Mouse (Mus musculus) retina, postnatal 1 day (tissue): ENCODE measurements around the gene Gm11938.
A peak's percentile ranks its signal among the peaks of the same experiment; 100 is the strongest.
"Not testable (repeated sequence)": the region's sequence is repeated elsewhere in the genome, so short reads cannot be mapped to it uniquely, and the experiment has no call there.

Source experiments
- DNase-seq: peaks from one replicate; pipeline ENCODE4 v3.0.0-alpha.2; 2012

Gm11938 gene

GRCm38 (mm10) chr11:99603208-99603607 is at the start of gene Gm11938:
Gene Gm11938, minus strand, starts transcription at chr11:99603308.
- not testable (repeated sequence) for DNase-seq

- no peak for DNase-seq
Observed at GRCm38 (mm10) chr11:99650136-99650535, 47.0 kb upstream of the Gm11938 start, which contains the start of gene Gm11555. Gene Gm11555, minus strand, starts transcription at chr11:99650236.

GRCm38 (mm10) chr11:99646444-99646843 is 43.3 kb upstream of the Gm11938 start:
- no peak for DNase-seq

- no peak for DNase-seq
Observed at GRCm38 (mm10) chr11:99644351-99644750, 41.2 kb upstream of the Gm11938 start.

GRCm38 (mm10) chr11:99643635-99644139 is 40.6 kb upstream of the Gm11938 start, which contains the start of gene Krtap4-7:
Gene Krtap4-7, minus strand, starts transcription at chr11:99644089.
- DNase-seq: not testable (repeated sequence)

GRCm38 (mm10) chr11:99640926-99641325 is 37.8 kb upstream of the Gm11938 start:
- no peak for DNase-seq

DNA sequence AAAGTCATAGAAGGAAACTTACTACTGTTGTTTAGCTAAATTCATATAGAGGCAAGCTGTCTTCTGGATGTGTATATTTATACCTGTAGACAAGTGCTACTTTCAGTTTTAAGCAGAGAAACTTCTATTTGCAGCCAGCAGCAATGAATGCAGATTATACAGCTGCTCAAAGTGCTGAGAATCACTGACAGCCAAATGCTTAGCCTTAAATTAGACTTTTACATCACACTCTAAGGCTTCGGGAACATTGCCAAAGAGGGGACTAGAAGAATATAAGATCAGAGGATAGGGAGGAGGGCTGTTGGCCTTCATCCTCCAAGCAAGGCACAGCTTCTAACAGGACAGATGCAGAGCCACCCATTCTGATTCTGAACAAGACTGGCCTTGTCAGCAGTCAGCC is 34.0 kb upstream of the Gm11938 start:
- DNase-seq: no peak

GRCm38 (mm10) chr11:99634653-99635134 is 31.6 kb upstream of the Gm11938 start, which contains the start of gene Krtap4-2:
Gene Krtap4-2, minus strand, starts transcription at chr11:99635084.
- DNase-seq: no peak

DNA sequence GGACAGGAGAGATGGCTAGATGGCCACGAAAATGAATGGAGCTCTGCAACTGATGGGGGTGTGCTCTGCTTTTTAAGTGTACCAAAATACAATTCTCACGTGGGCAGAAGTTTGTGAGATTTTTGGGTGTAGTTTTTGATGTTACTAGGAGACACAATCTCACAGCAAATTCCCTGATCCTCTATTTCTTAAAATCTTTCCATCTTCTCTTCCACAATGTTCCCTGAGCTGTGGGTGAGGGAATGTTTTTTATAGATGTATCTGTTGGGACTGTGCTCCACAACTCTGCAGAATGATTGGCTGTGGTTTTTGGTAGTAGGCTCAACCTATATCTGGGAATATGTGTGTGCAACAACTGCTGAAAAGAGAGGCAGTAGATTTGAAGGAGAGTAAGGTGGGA is 30.2 kb upstream of the Gm11938 start:
- DNase-seq: no peak

DNA sequence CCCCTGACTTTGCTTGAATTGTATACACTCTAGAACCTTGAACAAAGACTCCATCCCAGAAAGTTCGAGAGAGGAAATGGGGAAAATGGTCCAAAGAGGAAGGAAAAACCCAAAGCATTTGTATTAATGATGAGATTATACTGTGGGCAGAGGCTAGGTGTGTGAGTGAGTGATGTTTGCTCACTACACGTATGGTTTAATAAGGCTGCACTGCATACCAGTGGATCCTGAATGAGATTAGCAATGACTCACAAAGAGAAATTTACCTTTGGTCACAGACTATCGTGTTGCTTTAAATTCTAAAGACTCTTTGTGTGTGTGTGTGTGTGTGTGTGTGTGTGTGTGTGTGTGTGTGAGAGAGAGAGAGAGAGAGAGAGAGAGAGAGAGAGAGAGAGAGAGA is 27.8 kb upstream of the Gm11938 start:
- DNase-seq: no peak

DNA sequence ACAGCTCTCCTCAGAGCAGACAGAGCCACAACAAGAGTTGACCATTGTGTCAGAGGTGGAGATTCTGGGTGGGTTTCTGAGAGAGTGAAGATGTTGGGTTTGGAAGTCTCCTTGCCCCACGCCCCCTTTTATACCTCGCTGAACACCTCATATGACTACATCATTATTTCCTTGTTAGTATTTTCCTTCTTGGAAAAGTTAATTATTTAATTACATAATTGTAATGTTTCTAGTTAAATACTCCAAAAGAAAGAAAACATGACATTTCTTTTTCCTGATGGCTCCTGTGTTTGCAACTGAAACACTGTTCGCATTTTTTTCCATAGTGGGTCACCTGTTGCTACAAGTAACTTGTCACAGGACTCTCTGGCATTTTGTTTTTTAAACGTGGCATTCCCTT is 25.0 kb upstream of the Gm11938 start, which contains the start of gene Krtap4-1:
TSS of gene Krtap4-1 (minus strand) at position 101 of the 400 bp plus-strand sequence.
- DNase-seq: no peak

DNA sequence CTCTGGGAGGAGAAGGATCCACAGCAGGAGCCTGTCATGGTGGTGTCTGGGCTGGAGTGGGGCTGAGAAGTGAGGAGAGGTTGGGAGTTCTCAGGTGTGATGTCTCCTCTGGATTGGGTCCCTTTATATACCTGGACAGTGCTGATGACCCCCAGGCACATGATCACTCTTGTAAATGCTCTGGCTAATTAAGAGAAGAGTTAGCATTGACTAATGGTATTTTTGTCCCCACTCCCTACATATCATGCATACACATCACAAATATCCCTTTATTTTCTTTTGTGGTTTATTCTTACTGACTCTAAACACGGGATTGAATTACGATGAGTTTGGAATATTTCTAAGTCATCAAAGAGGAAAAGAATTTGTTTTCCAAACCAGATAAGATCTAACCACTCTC is 17.2 kb upstream of the Gm11938 start, which contains the start of gene Gm11562:
TSS of gene Gm11562 (minus strand) at position 101 of the 400 bp plus-strand sequence.
- DNase-seq: no peak

DNA sequence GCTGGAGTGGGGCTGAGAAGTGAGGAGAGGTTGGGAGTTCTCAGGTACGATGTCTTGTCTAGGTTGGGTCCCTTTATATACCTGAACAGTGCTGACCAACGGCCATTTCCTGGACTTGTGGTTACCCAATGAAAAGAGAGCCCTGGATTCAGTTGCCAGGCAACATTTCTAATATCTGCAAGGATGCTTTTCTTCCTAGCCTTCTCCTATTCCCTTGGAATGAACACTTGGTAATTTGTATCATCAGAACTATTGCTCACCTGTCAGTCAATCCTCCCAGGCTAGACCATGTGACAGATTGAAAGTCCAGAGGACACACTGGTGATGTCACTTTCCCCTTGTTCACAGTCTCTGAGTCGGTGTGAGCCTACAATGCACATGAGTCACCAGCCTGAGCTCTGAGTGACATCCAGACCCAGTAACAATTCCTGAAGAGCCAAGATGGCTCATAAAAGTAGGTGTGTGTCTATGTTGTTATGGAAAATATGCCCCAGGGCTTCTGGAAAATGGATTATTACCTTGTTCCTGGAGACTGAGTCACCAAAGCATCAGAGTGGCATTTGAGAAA is 11.8 kb upstream of the Gm11938 start, which contains the start of gene Krtap2-4:
TSS of gene Krtap2-4 (minus strand) at position 51 of the 568 bp plus-strand sequence.
- DNase-seq: no peak

DNA sequence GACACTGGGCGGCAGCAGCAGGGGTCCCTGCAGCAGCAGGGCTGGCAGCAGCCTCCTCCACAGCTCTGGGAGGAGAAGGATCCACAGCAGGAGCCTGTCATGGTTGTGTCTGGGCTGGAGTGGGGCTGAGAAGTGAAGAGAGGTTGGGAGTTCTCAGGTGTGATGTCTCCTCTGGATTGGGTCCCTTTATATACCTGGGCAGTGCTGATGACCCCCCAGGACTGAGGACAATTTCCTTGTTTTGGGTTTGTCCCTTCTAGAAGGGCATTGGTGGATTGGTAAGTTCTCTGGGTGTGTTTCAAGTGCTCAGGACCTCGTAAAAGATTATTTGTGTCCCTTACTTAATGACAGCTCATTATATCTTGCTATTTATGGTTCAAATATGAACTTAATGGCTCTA is 7.0 kb upstream of the Gm11938 start, which contains the start of gene Gm11937:
TSS of gene Gm11937 (minus strand) at position 101 of the 400 bp plus-strand sequence.
- not testable (repeated sequence) for DNase-seq

GRCm38 (mm10) chr11:99609126-99609525 is 6.0 kb upstream of the Gm11938 start:
- DNase-seq: no peak

- not testable (repeated sequence) for DNase-seq
Observed at GRCm38 (mm10) chr11:99597742-99598141, 5.4 kb downstream of the Gm11938 start, which contains the start of gene Krtap9-3. Gene Krtap9-3, minus strand, starts transcription at chr11:99598105.

DNA sequence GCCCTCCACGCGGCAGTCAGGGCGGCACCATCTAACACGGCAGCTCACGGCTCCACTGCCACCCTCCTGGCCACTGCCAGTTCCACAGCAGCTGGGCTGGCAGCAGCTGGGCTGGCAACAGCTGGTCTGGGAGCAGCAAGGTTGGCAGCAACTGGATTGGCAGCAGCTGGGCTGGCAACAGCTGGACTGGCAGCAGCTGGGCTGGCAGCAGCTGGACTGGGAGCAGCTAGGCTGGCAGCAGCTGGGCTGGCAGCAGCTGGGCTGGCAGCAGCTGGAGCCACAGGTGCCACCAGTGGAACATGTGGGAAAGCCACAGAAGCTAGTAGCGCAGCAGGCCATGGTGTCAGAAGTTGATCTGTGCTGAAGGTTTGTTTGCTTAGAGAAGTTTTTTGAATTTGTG is 12.1 kb downstream of the Gm11938 start, which contains the start of gene Krtap1-3:
TSS of gene Krtap1-3 (minus strand) at position 359 of the 400 bp plus-strand sequence.
- DNase-seq: no peak

DNA sequence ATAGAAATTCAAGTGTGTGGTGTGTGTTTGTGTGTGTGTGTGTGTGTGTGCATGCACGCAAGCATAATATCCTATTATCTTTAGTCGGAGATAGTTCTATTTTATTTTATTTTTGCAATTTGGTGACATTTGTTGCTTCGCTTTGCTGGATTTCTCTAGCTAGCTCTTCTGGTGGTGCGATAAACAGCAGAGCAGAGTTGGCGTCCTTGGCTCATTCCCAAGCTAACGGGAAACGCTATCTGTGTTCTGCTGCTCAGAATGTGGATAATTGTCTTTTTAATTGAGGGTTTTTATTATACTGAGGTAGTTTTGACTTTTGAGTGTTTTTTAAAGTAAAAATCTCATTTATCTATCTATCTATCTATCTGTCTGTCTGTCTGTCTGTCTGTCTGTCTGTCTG is 18.0 kb downstream of the Gm11938 start:
- no peak for DNase-seq

GRCm38 (mm10) chr11:99583245-99583704 is 19.8 kb downstream of the Gm11938 start, which contains the start of gene Krtap1-4:
Gene Krtap1-4, minus strand, starts transcription at chr11:99583654.
- no peak for DNase-seq

- DNase-seq: no peak
Observed at GRCm38 (mm10) chr11:99581564-99581963, 21.5 kb downstream of the Gm11938 start.

GRCm38 (mm10) chr11:99581051-99581450 is 22.1 kb downstream of the Gm11938 start:
- no peak for DNase-seq

GRCm38 (mm10) chr11:99580636-99581035 is 22.5 kb downstream of the Gm11938 start, which contains the start of gene Krtap1-5:
Gene Krtap1-5, minus strand, starts transcription at chr11:99581016.
- no peak for DNase-seq

DNA sequence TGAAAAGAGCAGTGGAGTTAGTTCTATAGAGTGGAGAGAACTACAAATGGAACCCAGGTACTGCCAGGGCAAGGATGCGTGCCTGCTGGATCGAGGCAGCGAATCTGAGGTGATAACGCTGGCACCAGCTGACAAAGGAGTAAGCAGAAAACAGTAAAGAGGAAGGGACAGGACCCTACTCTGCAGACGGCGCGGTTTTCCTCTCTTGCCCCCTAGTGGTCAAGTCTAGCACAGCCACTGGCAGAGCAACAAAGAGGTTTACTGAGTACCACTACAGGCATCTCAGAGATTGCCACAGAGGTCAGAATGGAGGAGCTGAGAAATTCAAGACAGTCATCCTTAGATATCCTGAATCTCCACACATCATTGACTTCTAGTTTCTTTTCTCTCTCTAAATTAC is 29.0 kb downstream of the Gm11938 start:
- peak; percentile 85 for DNase-seq

GRCm38 (mm10) chr11:99573164-99573563 is 29.9 kb downstream of the Gm11938 start:
- DNase-seq: no peak
